Mouse (Mus musculus) C2C12 (cell line): ENCODE data around the gene Mapkapk3.

ENCODE experiments used
- CEBPB ChIP-seq: IDR thresholded peaks from one replicate; pipeline ENCODE4 v1.6.1; 2011; ENCODE audit warnings: low read depth, mild to moderate bottlenecking, control low read depth, moderate library complexity
- CTCF ChIP-seq: IDR thresholded peaks from one replicate; pipeline ENCODE4 v1.5.1; 2011; ENCODE audit not compliant: control insufficient read depth, insufficient read depth, insufficient read length
- MAX ChIP-seq: IDR thresholded peaks from one replicate; pipeline ENCODE4 v1.6.1; 2011; ENCODE audit warnings: mild to moderate bottlenecking, control low read depth

DNA sequence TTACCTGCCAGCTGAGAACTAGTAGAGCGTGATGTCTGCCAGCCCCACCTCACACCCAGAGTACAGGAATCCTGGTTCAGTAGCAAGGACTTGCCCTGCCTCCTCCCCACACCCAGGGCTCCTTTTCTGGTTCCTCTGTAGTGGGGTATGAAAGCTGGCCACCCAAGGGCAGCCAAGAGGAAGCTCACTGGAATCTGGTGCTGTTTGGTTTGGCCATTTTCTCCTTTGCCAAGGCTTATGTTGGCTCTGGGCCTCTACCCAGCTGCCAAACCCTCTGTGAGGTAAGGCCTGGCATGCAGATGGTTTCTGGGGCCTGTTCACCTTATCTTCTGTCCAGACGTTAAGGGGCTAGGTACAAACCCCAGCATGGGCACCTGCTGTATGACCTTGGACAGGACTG, 26.1 kb upstream of the Mapkapk3 start:
- TF ChIP-seq CTCF (no peak), MAX (no peak), CEBPB (no peak)
